Mouse (Mus musculus) ES-E14 (cell line): ENCODE measurements at regions not wholly inside any gene's neighbourhood (a gene's known extent, or its start where the extent isn't known, plus 50 kb on each side); places are given as distances from the start of the nearest gene placed in this dataset.

Experiments used
- DNase-seq: peaks from one replicate; pipeline ENCODE4 v3.0.0-alpha.2; 2013; ENCODE audit warnings: low read depth, low spot score
- H3K27ac ChIP-seq: 2 replicates; pipeline ENCODE4 v1.5.1; 2012; ENCODE audit warnings: low read depth, mild to moderate bottlenecking, low read length, moderate library complexity, mixed read lengths; ENCODE audit not compliant: poor library complexity, insufficient read depth, severe bottlenecking
- H3K36me3 ChIP-seq: 2 replicates; pipeline ENCODE4 v1.6.1; 2012; ENCODE audit warnings: mild to moderate bottlenecking, low read length, moderate library complexity, mixed read lengths; ENCODE audit not compliant: control insufficient read depth, poor library complexity, insufficient read depth, severe bottlenecking
- H3K4me1 ChIP-seq, 2 experiments: fragments of 150-350 bp in 1 of 2; sonication (generic) in 1 of 2; 2 replicates each; pipeline ENCODE4 v1.6.1; 2012; ENCODE audit warnings: low read length in 2 of 2, mild to moderate bottlenecking in 1 of 2, mixed read lengths in 1 of 2; ENCODE audit not compliant: control insufficient read depth in 2 of 2, insufficient read depth in 2 of 2, poor library complexity in 1 of 2
- H3K4me3 ChIP-seq, 2 experiments: fragments of 150-350 bp in 1 of 2; sonication (generic) in 1 of 2; 2 replicates each; pipeline ENCODE4 v1.5.1; 2012; ENCODE audit warnings: low read length in 2 of 2, low read depth in 1 of 2, mild to moderate bottlenecking in 1 of 2, mixed read lengths in 1 of 2; ENCODE audit not compliant: insufficient read depth in 1 of 2, poor library complexity in 1 of 2, severe bottlenecking in 1 of 2
- H3K9ac ChIP-seq: 2 replicates; pipeline ENCODE4 v1.6.1; 2012; ENCODE audit warnings: low read depth, mild to moderate bottlenecking, low read length, mixed read lengths; ENCODE audit not compliant: poor library complexity, insufficient read depth, severe bottlenecking
- H3K9me3 ChIP-seq: fragments of 150-350 bp; sonication (generic); 2 replicates; pipeline ENCODE4 v1.6.1; 2012; ENCODE audit warnings: low read depth, mild to moderate bottlenecking, low read length; ENCODE audit not compliant: control insufficient read depth, insufficient read depth
- CHD2 ChIP-seq: IDR thresholded peaks from 2 replicates; pipeline ENCODE4 v1.6.1; 2014; ENCODE audit warnings: mild to moderate bottlenecking, low read depth, low read length, inconsistent platforms
- HCFC1 ChIP-seq: IDR thresholded peaks from 2 replicates; pipeline ENCODE4 v1.6.1; 2012; ENCODE audit warnings: low read length, inconsistent platforms, borderline replicate concordance; ENCODE audit not compliant: insufficient read depth
- MAFK ChIP-seq: IDR thresholded peaks from 2 replicates; pipeline ENCODE4 v1.6.1; 2014; ENCODE audit warnings: mild to moderate bottlenecking, low read depth, low read length, inconsistent platforms; ENCODE audit not compliant: insufficient read depth
- ZC3H11A ChIP-seq: IDR thresholded peaks from 2 replicates; pipeline ENCODE4 v1.6.1; 2012; ENCODE audit warnings: low read depth, mild to moderate bottlenecking, inconsistent platforms, low read length, borderline replicate concordance
- ZNF384 ChIP-seq: IDR thresholded peaks from 2 replicates; pipeline ENCODE4 v1.6.1; 2012; ENCODE audit warnings: low read depth, low read length, inconsistent platforms
- in situ Hi-C, 2 experiments: fragments of 600-800 bp; cut with MboI; formaldehyde crosslinking; loops; one replicate each; pipeline ENCODE4 v1.15.1; 2025; ENCODE audit warnings: low sequenced_read_pairs in 2 of 2, inconsistent platforms in 1 of 2; ENCODE audit not compliant: unreplicated experiment in 2 of 2

- in situ Hi-C loops = no loop called here
- Histone ChIP-seq H3K4me3 (no peak overlapping the region), H3K9ac (no peak overlapping the region), H3K27ac (no peak overlapping the region), H3K36me3 (no peaks in the 10 kb centered on the region), H3K4me1 (peaks cover 0 to 12% of the 10 kb centered on the region in 2 experiments; a peak in 3 of 4 replicates), H3K9me3 (no peaks in the 10 kb centered on the region)
- no peak for DNase-seq
- no peak for TF ChIP-seq HCFC1
- TF ChIP-seq ZNF384 = no peak
Measured at GRCm38 (mm10) chr10:19187716-19188081, 168.6 kb upstream of the Olig3 start.

GRCm38 (mm10) chr10:19187084-19187615, 169.2 kb upstream of the Olig3 start:
- H3K9me3 ChIP-seq = no peaks in the 10 kb centered on the region
- H3K4me3 ChIP-seq = no peak overlapping the region
- no peak for TF ChIP-seq ZNF384
- TF ChIP-seq HCFC1 = no peak
- no peak for TF ChIP-seq ZC3H11A
- no peak for TF ChIP-seq MAFK
- no peak for TF ChIP-seq CHD2
- no peak overlapping the region for H3K9ac ChIP-seq
- no peaks in the 10 kb centered on the region for H3K36me3 ChIP-seq
- in situ Hi-C loops = no loop called here
- no peak for DNase-seq
- no peak overlapping the region for H3K27ac ChIP-seq
- peaks cover 0 to 8% of the 10 kb centered on the region in 2 experiments; a peak in 2 of 4 replicates for H3K4me1 ChIP-seq

GRCm38 (mm10) chr10:19185790-19186581, 170.3 kb upstream of the Olig3 start:
- in situ Hi-C loops = no loop called here

GRCm38 (mm10) chr10:19184886-19185285, 169.4 kb upstream of the Tnfaip3 start:
- no peak overlapping the region for H3K4me3 ChIP-seq
- TF ChIP-seq ZNF384 = no peak
- H3K4me1 ChIP-seq = peaks cover 0 to 7% of the 10 kb centered on the region in 2 experiments; a peak in 1 of 4 replicates
- no peak overlapping the region for H3K27ac ChIP-seq
- H3K36me3 ChIP-seq = no peaks in the 10 kb centered on the region
- H3K9me3 ChIP-seq = no peaks in the 10 kb centered on the region
- in situ Hi-C loops = no loop called here
- no peak overlapping the region for H3K9ac ChIP-seq
- no peak for DNase-seq

More at GRCm38 (mm10) chr10:19185790-19186581, 170.3 kb upstream of the Olig3 start:
- TF ChIP-seq MAFK = 0 out of 2 replicates have a peak, but pooled peaks have one; percentile 28
- TF ChIP-seq ZC3H11A = peak; percentile 67; the same call in 1 of the 2 replicates
- no peak for TF ChIP-seq HCFC1
- no peak for TF ChIP-seq ZNF384
- TF ChIP-seq CHD2 = no peak
- H3K4me3 ChIP-seq = no peak overlapping the region
- no peak overlapping the region for H3K27ac ChIP-seq
- no peak overlapping the region for H3K9ac ChIP-seq
- peak; percentile 48 for DNase-seq
- H3K4me1 ChIP-seq = peaks cover 0 to 7% of the 10 kb centered on the region in 2 experiments; a peak in 1 of 4 replicates
- no peaks in the 10 kb centered on the region for H3K9me3 ChIP-seq
- H3K36me3 ChIP-seq = no peaks in the 10 kb centered on the region

- in situ Hi-C loops = no loop called here
Measured at GRCm38 (mm10) chr10:19177895-19178294, 162.4 kb upstream of the Tnfaip3 start.

More at GRCm38 (mm10) chr10:19177895-19178294, 162.4 kb upstream of the Tnfaip3 start:
- H3K4me1 ChIP-seq = peaks cover 0 to 6% of the 10 kb centered on the region in 2 experiments; a peak in 1 of 4 replicates
- no peak overlapping the region for H3K9ac ChIP-seq
- H3K4me3 ChIP-seq = no peak overlapping the region
- no peaks in the 10 kb centered on the region for H3K36me3 ChIP-seq
- DNase-seq = no peak
- TF ChIP-seq ZNF384 = no peak
- no peak for TF ChIP-seq MAFK
- no peak for TF ChIP-seq HCFC1
- no peak for TF ChIP-seq ZC3H11A
- TF ChIP-seq CHD2 = no peak
- no peaks in the 10 kb centered on the region for H3K9me3 ChIP-seq
- no peak overlapping the region for H3K27ac ChIP-seq
